Mouse (Mus musculus): ENCODE data around the gene BC052040.

GRCm38 (mm10) chr2:115717980-115718379, 136.5 kb downstream of the BC052040 start:
- TF ChIP-seq CTCF (IDR thresholded peaks at IDR 0.05; ENCODE audit: low read depth) (no peak), EP300 (IDR thresholded peaks at IDR 0.05; ENCODE audit: low read depth) (no peak)
